In the genomic region with DNA sequence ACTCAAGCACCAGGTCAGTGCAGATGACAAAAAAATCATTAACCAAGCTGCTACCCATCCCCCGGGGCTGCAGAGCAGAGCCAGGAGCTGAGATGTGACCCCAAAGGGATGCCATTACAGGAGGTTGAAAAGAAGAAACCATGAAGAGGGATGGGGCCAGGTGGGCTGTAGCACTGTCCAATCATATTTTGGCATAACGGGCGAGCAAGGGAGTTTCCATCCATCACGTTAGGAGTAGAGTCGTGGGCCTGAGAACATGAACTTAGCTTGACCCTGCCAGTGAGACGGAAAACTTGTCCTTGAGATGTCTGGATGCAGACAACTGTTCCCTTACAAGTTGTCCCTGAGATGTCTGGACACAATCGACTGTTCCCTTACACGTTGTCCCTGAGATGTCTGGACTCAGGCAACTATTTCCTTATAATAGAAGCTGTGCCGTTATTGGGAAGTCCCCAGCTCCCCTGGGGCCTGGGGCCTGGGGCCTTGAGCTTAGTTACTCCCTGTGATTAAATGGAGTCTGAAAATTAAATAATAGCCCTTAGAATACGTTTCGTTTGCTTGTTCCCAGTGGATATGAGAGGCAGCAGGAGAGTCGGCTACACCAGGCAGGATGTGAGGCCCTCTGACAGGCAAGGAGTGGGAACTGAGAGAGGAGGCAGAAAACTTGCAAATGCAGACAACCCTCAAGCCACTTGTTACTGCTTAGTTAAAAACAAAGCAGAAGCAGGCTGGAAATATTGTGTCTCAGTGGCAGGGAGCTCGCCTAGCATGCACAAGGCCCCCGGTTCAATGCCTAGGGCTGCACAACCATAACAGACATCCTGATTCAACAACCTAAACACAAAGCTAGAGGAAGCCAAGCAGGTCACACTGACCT, we compare ENCODE assay signal across 12 mouse cellular contexts. TPM values are rescaled to one million over a fixed set of nuclear protein-coding genes. Genes with fewer than 3 reads are reported as not detected.
A peak's percentile ranks its signal among the peaks of the same experiment; 100 is the strongest.
DNase-seq lines count a peak whose midpoint lies in the region; ATAC-seq and TF ChIP-seq lines count a peak whose summit lies in the region.
"Had no signal": no experiment of that assay in that cellular context is flagged by ENCODE, and none has a peak within 500 bp of the region (broad histone marks: within the 10 kb centered on the region; RNA-seq: fewer than 3 reads in every experiment).

No protein-coding gene starts in this region.

- H3K27me3 ChIP-seq in intestine, embryonic 16.5 days (replicated peaks; ENCODE audit: control insufficient read depth, insufficient read depth, low read length): no peaks in the 10 kb centered on the region
- H3K27me3 ChIP-seq in intestine, postnatal 0 days (replicated peaks; ENCODE audit: control insufficient read depth, insufficient read depth, low read length): no peaks in the 10 kb centered on the region
- no peaks in the 10 kb centered on the region for H3K27me3 ChIP-seq in heart, postnatal 0 days (ENCODE audit: control insufficient read depth, insufficient read depth, low read length)
- H3K27me3 ChIP-seq: midbrain, embryonic 13.5 days; neural tube, embryonic 15.5 days had no signal

- WGBS in intestine, embryonic 16.5 days: 46% methylated on average over 14 of the region's 14 CpGs
- 55% methylated on average over 14 of the region's 14 CpGs for WGBS in intestine, postnatal 0 days
- 55% methylated on average over 14 of the region's 14 CpGs for WGBS in heart, postnatal 0 days

- no peaks in the 10 kb centered on the region for H3K9me3 ChIP-seq in intestine, embryonic 16.5 days (ENCODE audit: control insufficient read depth, low read length)
- no peaks in the 10 kb centered on the region for H3K9me3 ChIP-seq in intestine, postnatal 0 days (ENCODE audit: control insufficient read depth)
- H3K9me3 ChIP-seq in heart, postnatal 0 days (replicated peaks; ENCODE audit: control insufficient read depth, low read length): no peaks in the 10 kb centered on the region
- H3K9me3 ChIP-seq: midbrain, embryonic 13.5 days; neural tube, embryonic 15.5 days had no signal

- peak; percentile 52 for DNase-seq in A20 (ENCODE audit: low read depth, low spot score)
- peak; percentile 46 for DNase-seq in MN1 (ENCODE audit: low spot score)
- no peak for DNase-seq in heart, postnatal 0 days (ENCODE audit: low spot score)
- DNase-seq in T-cell, adult 2 months (ENCODE audit: low spot score): no peak
- no peak for DNase-seq in right cerebral cortex, postnatal 36 days (ENCODE audit: low spot score in 2 of 2)
- DNase-seq: cerebellum, postnatal 36 days had no signal

- no peak for TF ChIP-seq CTCF in intestine, postnatal 0 days (IDR thresholded peaks at IDR 0.05; ENCODE audit: low read depth)
- no peak for TF ChIP-seq CTCF in heart, postnatal 0 days (IDR thresholded peaks at IDR 0.05; ENCODE audit: low read depth)

- H3K4me2 ChIP-seq in intestine, embryonic 16.5 days (ENCODE audit: low read depth, low read length): no peak overlapping the region
- no peak overlapping the region for H3K4me2 ChIP-seq in intestine, postnatal 0 days (replicated peaks; ENCODE audit: low read depth)
- no peak overlapping the region for H3K4me2 ChIP-seq in heart, postnatal 0 days (ENCODE audit: low read depth, low read length)
- H3K4me2 ChIP-seq: midbrain, embryonic 13.5 days; neural tube, embryonic 15.5 days had no signal

- no peak overlapping the region; the same call in 1 of the 2 replicates for H3K9ac ChIP-seq in intestine, embryonic 16.5 days (ENCODE audit: low read depth, low read length)
- H3K9ac ChIP-seq in intestine, postnatal 0 days (ENCODE audit: low read depth, low read length): no peak overlapping the region
- no peak overlapping the region for H3K9ac ChIP-seq in heart, postnatal 0 days (replicated peaks; ENCODE audit: low read depth, low read length)
- H3K9ac ChIP-seq: midbrain, embryonic 13.5 days; neural tube, embryonic 15.5 days had no signal

- H3K4me1 ChIP-seq in intestine, embryonic 16.5 days (ENCODE audit: control insufficient read depth, insufficient read depth, low read length): peaks cover 22% of the 10 kb centered on the region
- H3K4me1 ChIP-seq in intestine, postnatal 0 days (replicated peaks; ENCODE audit: control insufficient read depth, insufficient read depth, low read length): no peaks in the 10 kb centered on the region
- peaks cover 17% of the 10 kb centered on the region; the same call in 1 of the 2 replicates for H3K4me1 ChIP-seq in heart, postnatal 0 days (ENCODE audit: control insufficient read depth, insufficient read depth)

- peak overlapping the region; percentile 43 for H3K27ac ChIP-seq in intestine, embryonic 16.5 days (ENCODE audit: low read length)
- no peak overlapping the region for H3K27ac ChIP-seq in intestine, postnatal 0 days (ENCODE audit: low read depth, low read length)
- peak overlapping the region; percentile 70 for H3K27ac ChIP-seq in heart, postnatal 0 days (ENCODE audit: low read depth)
- H3K27ac ChIP-seq: midbrain, embryonic 13.5 days; neural tube, embryonic 15.5 days had no signal

- no peak for TF ChIP-seq EP300 in heart, postnatal 0 days (IDR thresholded peaks at IDR 0.05; ENCODE audit: low read depth)

- no peak overlapping the region for H3K4me3 ChIP-seq in intestine, embryonic 16.5 days (ENCODE audit: low read length)
- H3K4me3 ChIP-seq in intestine, postnatal 0 days (ENCODE audit: low read depth, low read length): no peak overlapping the region
- no peak overlapping the region for H3K4me3 ChIP-seq in heart, postnatal 0 days (ENCODE audit: low read depth, low read length)
- H3K4me3 ChIP-seq: midbrain, embryonic 13.5 days; neural tube, embryonic 15.5 days had no signal

- no peak for ATAC-seq in intestine, embryonic 16.5 days
- ATAC-seq in intestine, postnatal 0 days: no peak
- ATAC-seq in heart, postnatal 0 days (ENCODE audit: insufficient read depth, low read depth): no peak
- no peak for ATAC-seq in frontal cortex, adult (ENCODE audit: low TSS enrichment)
- ATAC-seq: midbrain, embryonic 13.5 days had no signal

- H3K36me3 ChIP-seq in intestine, embryonic 16.5 days (ENCODE audit: control insufficient read depth, insufficient read depth, low read length): no peaks in the 10 kb centered on the region
- no peaks in the 10 kb centered on the region for H3K36me3 ChIP-seq in intestine, postnatal 0 days (ENCODE audit: control insufficient read depth, insufficient read depth)
- H3K36me3 ChIP-seq in heart, postnatal 0 days (replicated peaks; ENCODE audit: control insufficient read depth, insufficient read depth, low read length): no peaks in the 10 kb centered on the region
- H3K36me3 ChIP-seq: midbrain, embryonic 13.5 days; neural tube, embryonic 15.5 days had no signal

RNA-seq across cellular contexts. Expression of gene 6030408B16Rik, which starts 26.1 kb away (rescaled TPM):
- polyA plus RNA-seq in intestine, embryonic 16.5 days (2015; fragmentation: Nextera tagmentation; extraction: Ambion mirVana): 3.6 and 4.4 TPM in 2 replicates
- polyA plus RNA-seq in intestine, postnatal 0 days (2015; fragmentation: Nextera tagmentation; extraction: Ambion mirVana): 0.48 and 0.77 TPM in 2 replicates
- total RNA-seq in heart, postnatal 0 days (2014; rRNA removed; ENCODE audit: low replicate concordance): 6.5 and 8.4 TPM in 2 replicates
- 6.4 and 8.1 TPM in 2 replicates for polyA plus RNA-seq in heart, postnatal 0 days (2015; fragmentation: Nextera tagmentation; extraction: Ambion mirVana)
- total RNA-seq: layer of hippocampus, postnatal 10 days had no signal

RNA-seq across cellular contexts. Expression of gene Atg101, which starts 35.1 kb away (rescaled TPM):
- 58.3 and 67.1 TPM in 2 replicates for polyA plus RNA-seq in intestine, embryonic 16.5 days (2015; fragmentation: Nextera tagmentation; extraction: Ambion mirVana)
- polyA plus RNA-seq in intestine, postnatal 0 days (2015; fragmentation: Nextera tagmentation; extraction: Ambion mirVana): 46.5 and 50.9 TPM in 2 replicates
- 43.7 and 61.6 TPM in 2 replicates for total RNA-seq in heart, postnatal 0 days (2014; rRNA removed; ENCODE audit: low replicate concordance)
- 48.6 and 53.4 TPM in 2 replicates for polyA plus RNA-seq in heart, postnatal 0 days (2015; fragmentation: Nextera tagmentation; extraction: Ambion mirVana)

RNA-seq across cellular contexts. Expression of gene Krt80, which starts 50.8 kb away (rescaled TPM):
- 1.1 and 1.2 TPM in 2 replicates for polyA plus RNA-seq in intestine, embryonic 16.5 days (2015; fragmentation: Nextera tagmentation; extraction: Ambion mirVana)
- polyA plus RNA-seq in intestine, postnatal 0 days (2015; fragmentation: Nextera tagmentation; extraction: Ambion mirVana): 0.40 and 0.61 TPM in 2 replicates
- total RNA-seq in heart, postnatal 0 days (2014; rRNA removed; ENCODE audit: low replicate concordance): 5.9 and 12.0 TPM in 2 replicates
- polyA plus RNA-seq in heart, postnatal 0 days (2015; fragmentation: Nextera tagmentation; extraction: Ambion mirVana): 1.8 and 2.2 TPM in 2 replicates

Comparison
In these comparisons a context has a peak if more than half of its experiments do, and no peak if none do; other contexts are left out.
1. DNase-seq: peak in A20 (single experiment) and MN1 (single experiment); none in heart, postnatal 0 days (single experiment), T-cell, adult 2 months (single experiment) and right cerebral cortex, postnatal 36 days (0 of 2).